Mouse (Mus musculus) gastrocnemius, adult 18-20 months (tissue): ENCODE measurements around the gene Doc2g. TPM values are rescaled to one million over a fixed set of nuclear protein-coding genes. Genes with fewer than 3 reads are reported as not detected.

Experiments used
- DNase-seq: peaks from one replicate; pipeline ENCODE4 v3.0.0; 2021; ENCODE audit warnings: low spot score
- total RNA-seq, 2 experiments: library from RNA; stranded (reverse); gene quantifications; 2 replicates each; pipeline ENCODE4 v1.2.3; 2021

Doc2g gene
- total RNA-seq, 2 experiments from 2014 or later = 0.82 to 1.00 TPM

DNA sequence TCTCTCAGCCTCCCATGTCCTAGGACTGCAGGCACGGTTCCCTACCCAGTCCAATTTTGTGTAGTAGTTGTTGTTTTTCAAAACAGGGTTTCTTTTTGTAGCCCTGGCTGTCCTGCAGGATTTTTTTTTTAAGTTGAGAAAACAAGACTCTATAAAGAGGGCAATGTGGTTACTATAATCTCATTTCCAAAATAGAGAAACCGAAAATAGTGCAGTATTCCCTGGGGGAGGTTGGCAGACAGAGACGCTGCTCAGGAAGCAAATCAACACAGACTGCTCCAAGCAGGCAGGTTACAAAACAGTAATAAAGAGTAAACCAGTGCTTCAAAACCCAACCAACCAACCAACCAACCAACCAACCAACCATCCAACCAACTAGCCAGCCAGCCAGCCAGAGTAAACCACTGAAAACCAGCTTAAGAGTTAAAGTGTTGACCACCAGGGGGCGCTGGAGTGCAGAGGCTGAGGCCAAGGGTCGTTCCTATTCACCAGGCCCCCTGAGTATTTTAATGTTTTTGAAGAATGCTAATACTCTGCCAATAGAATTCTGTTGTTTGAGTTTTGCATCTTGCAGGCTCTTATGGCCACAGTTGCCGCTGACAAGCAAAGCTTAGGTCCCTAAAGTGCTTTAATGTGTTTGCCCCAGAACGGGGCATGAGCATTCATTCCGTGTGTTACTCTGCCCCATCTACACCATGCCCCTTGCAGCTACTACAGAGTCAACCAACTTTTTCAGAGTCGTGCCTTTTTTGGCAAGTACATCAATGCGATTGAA lies 48.8 kb downstream of the Doc2g start:
- peak; percentile 66 for DNase-seq

DNA sequence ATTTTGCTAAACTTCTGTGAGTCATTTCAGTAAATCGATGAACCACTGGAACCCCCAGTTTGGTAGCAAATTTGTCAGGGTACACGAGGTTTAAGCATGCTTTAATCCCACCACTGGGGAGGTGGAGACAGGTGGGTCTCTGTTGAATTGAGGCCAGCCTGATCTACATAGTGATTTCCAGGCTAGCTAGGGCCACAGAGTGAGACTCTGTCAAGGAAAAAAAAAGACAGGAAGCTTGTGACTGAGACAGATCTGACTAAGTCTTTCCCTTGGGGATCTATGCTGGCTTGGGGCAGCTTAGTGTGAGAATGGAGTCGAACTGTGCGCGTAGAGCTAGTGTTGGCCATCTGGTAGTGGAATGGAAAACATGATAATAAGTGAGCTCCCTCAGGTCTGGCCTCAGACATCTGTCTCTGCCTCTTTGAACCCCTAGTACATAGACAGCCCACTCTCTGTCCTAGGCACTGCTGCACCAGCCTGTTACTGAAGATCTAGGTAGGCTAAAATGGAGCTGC lies 49.5 kb downstream of the Doc2g start:
- no peak for DNase-seq

GRCm38 (mm10) chr19:4054613-4055012 lies 51.5 kb downstream of the Doc2g start:
- DNase-seq = no peak

GRCm38 (mm10) chr19:4055216-4055946 lies 52.3 kb downstream of the Doc2g start:
- no peak for DNase-seq

DNA sequence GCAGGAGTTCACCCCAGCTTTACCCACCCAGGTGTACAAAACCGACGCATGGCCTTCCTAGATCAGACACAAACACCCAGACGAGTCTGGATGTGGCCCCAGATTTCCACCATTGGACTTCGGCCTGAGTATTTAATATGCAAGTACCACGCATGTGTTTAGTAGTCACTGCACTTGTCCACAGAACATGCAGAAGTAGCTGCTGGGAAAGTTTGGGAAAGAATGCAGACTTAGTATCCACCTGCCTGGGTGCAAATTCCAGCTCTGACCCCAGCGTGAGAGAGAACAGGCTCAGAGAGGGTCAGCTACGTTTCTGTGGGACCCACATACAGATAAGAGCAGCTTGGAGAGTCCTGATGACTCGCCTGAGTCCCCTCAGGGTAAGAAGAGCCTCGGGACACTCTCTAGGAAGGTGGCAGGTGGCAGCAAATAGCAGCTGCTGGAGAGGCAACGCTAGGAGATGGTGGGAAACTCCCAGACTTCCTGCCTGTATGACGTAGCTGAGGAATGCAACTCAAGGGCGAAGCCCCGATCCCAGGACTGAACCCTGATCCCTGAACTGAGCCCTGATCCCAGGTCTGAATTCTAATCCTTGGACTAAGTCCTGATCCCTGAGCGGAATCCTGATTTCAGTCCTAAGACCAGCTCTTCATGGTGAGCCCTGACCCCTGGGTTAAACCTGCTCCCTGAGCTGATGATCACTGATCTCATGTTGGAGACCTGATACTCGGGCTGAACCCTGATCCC lies 53.0 kb downstream of the Doc2g start:
- DNase-seq = no peak

Other genes with a start within 250 kb of the Doc2g start
- 10 to 100 TPM; 19.1 to 19.6 TPM for gene Kmt5b, start 235.9 kb upstream of the Doc2g start, total RNA-seq
- gene Chka, start 151.5 kb upstream of the Doc2g start, total RNA-seq = 1 to 10 TPM; 1.4 to 3.0 TPM
- 1 to 10 TPM; 2.5 to 4.0 TPM for gene Tcirg1, start 96.2 kb upstream of the Doc2g start, total RNA-seq
- gene Ndufs8, start 90.5 kb upstream of the Doc2g start, total RNA-seq = 100 to 1,000 TPM; 257 to 270 TPM
- under 1 TPM; 0.62 to 0.83 TPM for gene Aldh3b1, start 73.5 kb upstream of the Doc2g start, total RNA-seq
- 1 to 10 TPM; 3.2 to 5.8 TPM for gene Unc93b1, start 68.1 kb upstream of the Doc2g start, total RNA-seq
- gene Aldh3b3, start 44.7 kb upstream of the Doc2g start, total RNA-seq = not detected
- gene Aldh3b2, start 31.0 kb upstream of the Doc2g start, total RNA-seq = under 1 TPM; 0.14 to 0.26 TPM
- gene Acy3, start 16.7 kb upstream of the Doc2g start, total RNA-seq = 1 to 10 TPM; 1.3 to 2.0 TPM
- not detected for gene Tbx10, start 10.6 kb upstream of the Doc2g start, total RNA-seq
- gene Nudt8, start 2.7 kb upstream of the Doc2g start, total RNA-seq = 10 to 100 TPM; 23.8 to 30.1 TPM
- gene Gm49405, start 2.7 kb upstream of the Doc2g start, total RNA-seq = under 1 TPM; 0.14 to 0.40 TPM
- gene Ndufv1, start 9.5 kb downstream of the Doc2g start, total RNA-seq = 100 to 1,000 TPM; 423 to 466 TPM
- 100 to 1,000 TPM; 480 to 487 TPM for gene Gstp1, start 34.7 kb downstream of the Doc2g start, total RNA-seq
- 100 to 1,000 TPM; 206 to 226 TPM for gene Gstp2, start 42.7 kb downstream of the Doc2g start, total RNA-seq
- gene Gstp3, start 56.3 kb downstream of the Doc2g start, total RNA-seq = not detected
- not detected for gene Cabp2, start 78.3 kb downstream of the Doc2g start, total RNA-seq
- gene Cdk2ap2, start 93.9 kb downstream of the Doc2g start, total RNA-seq = 10 to 100 TPM; 18.7 to 19.9 TPM
- 1 to 10 TPM; 2.0 to 3.7 TPM for gene Pitpnm1, start 96.7 kb downstream of the Doc2g start, total RNA-seq
- gene Aip, start 122.5 kb downstream of the Doc2g start, total RNA-seq = 10 to 100 TPM; 82.2 to 84.7 TPM
- gene Gpr152, start 136.5 kb downstream of the Doc2g start, total RNA-seq = not detected
- gene Cabp4, start 140.7 kb downstream of the Doc2g start, total RNA-seq = not detected
- 10 to 100 TPM; 11.9 to 13.4 TPM for gene Coro1b, start 145.3 kb downstream of the Doc2g start, total RNA-seq
- not detected for gene Ptprcap, start 150.3 kb downstream of the Doc2g start, total RNA-seq
- gene Rps6kb2, start 160.0 kb downstream of the Doc2g start, total RNA-seq = 10 to 100 TPM; 24.8 to 25.9 TPM
- 10 to 100 TPM; 21.8 to 30.3 TPM for gene Carns1, start 172.2 kb downstream of the Doc2g start, total RNA-seq
- 1 to 10 TPM; 5.5 to 5.9 TPM for gene Tbc1d10c, start 188.0 kb downstream of the Doc2g start, total RNA-seq
- 100 to 1,000 TPM; 200 to 201 TPM for gene Ppp1ca, start 188.8 kb downstream of the Doc2g start, total RNA-seq
- 1 to 10 TPM; 2.6 to 2.8 TPM for gene Rad9a, start 198.3 kb downstream of the Doc2g start, total RNA-seq
- under 1 TPM; 0.34 to 0.47 TPM for gene Clcf1, start 210.9 kb downstream of the Doc2g start, total RNA-seq
- not detected for gene AC109138.7, start 211.0 kb downstream of the Doc2g start, total RNA-seq
- gene Pold4, start 228.6 kb downstream of the Doc2g start, total RNA-seq = 10 to 100 TPM; 16.3 to 17.8 TPM